In the genomic region with DNA sequence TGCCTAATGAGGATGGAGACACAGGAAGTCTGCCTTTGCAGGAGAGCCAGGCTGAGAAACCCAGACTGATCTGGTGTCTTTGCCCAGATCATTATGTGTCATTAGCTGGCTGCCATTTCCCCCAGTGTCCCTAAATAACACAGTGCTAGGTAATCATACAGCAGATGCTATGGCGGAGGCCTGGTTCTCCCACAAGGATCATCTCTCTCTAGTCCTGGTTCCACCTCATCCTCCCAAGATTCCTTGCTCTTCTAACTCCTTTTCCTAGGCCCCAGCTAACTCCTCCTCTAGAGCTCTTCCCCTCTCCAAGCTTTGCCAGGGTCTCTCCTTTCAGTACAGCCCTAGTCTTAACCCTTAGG, we compare ENCODE assay signal across 9 mouse cellular contexts. TPM values are rescaled to one million over a fixed set of nuclear protein-coding genes. Genes with fewer than 3 reads are reported as not detected.
DNase-seq lines count a peak whose midpoint lies in the region; ATAC-seq lines count a peak whose summit lies in the region.
"Had no signal": no experiment of that assay in that cellular context is flagged by ENCODE, and none has a peak within 500 bp of the region (broad histone marks: within the 10 kb centered on the region; RNA-seq: fewer than 3 reads in every experiment).

No protein-coding gene starts in this region.

- peaks cover 18% of the 10 kb centered on the region for H3K27me3 ChIP-seq in hindbrain, embryonic 10.5 days (ENCODE audit: insufficient read depth, poor library complexity, severe bottlenecking)
- peaks cover 2% of the 10 kb centered on the region; the same call in 1 of the 2 replicates for H3K27me3 ChIP-seq in hindbrain, embryonic 11.5 days (ENCODE audit: control insufficient read depth, insufficient read depth, low read length)
- peaks cover 5% of the 10 kb centered on the region; the same call in 1 of the 2 replicates for H3K27me3 ChIP-seq in hindbrain, embryonic 12.5 days
- no peaks in the 10 kb centered on the region; the same call in 1 of the 2 replicates for H3K27me3 ChIP-seq in midbrain, embryonic 11.5 days (ENCODE audit: control insufficient read depth, insufficient read depth, low read length)

- peak overlapping the region; percentile 60 for H3K4me3 ChIP-seq in hindbrain, embryonic 10.5 days
- no peak overlapping the region for H3K4me3 ChIP-seq in hindbrain, embryonic 11.5 days (ENCODE audit: low read depth, low read length)
- H3K4me3 ChIP-seq in hindbrain, embryonic 12.5 days = no peak overlapping the region
- H3K4me3 ChIP-seq in midbrain, embryonic 11.5 days (ENCODE audit: low read depth, low read length) = no peak overlapping the region

- H3K4me2 ChIP-seq in hindbrain, embryonic 11.5 days (replicated peaks; ENCODE audit: low read depth, low read length) = no peak overlapping the region
- H3K4me2 ChIP-seq in hindbrain, embryonic 12.5 days (replicated peaks) = peak overlapping the region; percentile 80
- H3K4me2 ChIP-seq in midbrain, embryonic 11.5 days = peak overlapping the region; percentile 76; the same call in 1 of the 2 replicates

- no peaks in the 10 kb centered on the region for H3K9me3 ChIP-seq in hindbrain, embryonic 10.5 days
- no peaks in the 10 kb centered on the region for H3K9me3 ChIP-seq in hindbrain, embryonic 11.5 days (ENCODE audit: control insufficient read depth, low read length)
- no peaks in the 10 kb centered on the region for H3K9me3 ChIP-seq in hindbrain, embryonic 12.5 days (replicated peaks)
- no peaks in the 10 kb centered on the region for H3K9me3 ChIP-seq in midbrain, embryonic 11.5 days (ENCODE audit: control insufficient read depth, low read length)

- DNase-seq in hindbrain, embryonic 10.5 days (ENCODE audit: low spot score) = no peak
- DNase-seq in hindbrain, embryonic 11.5 days (ENCODE audit: low spot score) = no peak
- DNase-seq in brain, adult 2 months (ENCODE audit: low read depth, low spot score) = peak; percentile 69
- DNase-seq in midbrain, embryonic 11.5 days (ENCODE audit: low spot score, missing footprints) = no peak
- DNase-seq in right cerebral cortex, adult 2 months (ENCODE audit: low spot score in 2 of 2) = no peak
- DNase-seq in gastrocnemius, postnatal 25 days = no peak
- DNase-seq in kidney, postnatal 25 days = no peak

- peaks cover 37% of the 10 kb centered on the region for H3K36me3 ChIP-seq in hindbrain, embryonic 10.5 days
- H3K36me3 ChIP-seq in hindbrain, embryonic 11.5 days (ENCODE audit: control insufficient read depth, insufficient read depth, low read length) = no peaks in the 10 kb centered on the region
- H3K36me3 ChIP-seq in hindbrain, embryonic 12.5 days = peaks cover 42% of the 10 kb centered on the region
- H3K36me3 ChIP-seq in midbrain, embryonic 11.5 days (ENCODE audit: control insufficient read depth, insufficient read depth, low read length) = no peaks in the 10 kb centered on the region; the same call in 1 of the 2 replicates

- peak overlapping the region; percentile 59; the same call in 1 of the 2 replicates for H3K27ac ChIP-seq in hindbrain, embryonic 10.5 days
- H3K27ac ChIP-seq in hindbrain, embryonic 11.5 days (ENCODE audit: low read depth, low read length) = no peak overlapping the region
- no peak overlapping the region for H3K27ac ChIP-seq in hindbrain, embryonic 12.5 days
- no peak overlapping the region for H3K27ac ChIP-seq in midbrain, embryonic 11.5 days (ENCODE audit: low read depth, low read length)
- H3K27ac ChIP-seq: macrophage had no signal

- peaks cover 19% of the 10 kb centered on the region for H3K4me1 ChIP-seq in hindbrain, embryonic 10.5 days (replicated peaks)
- no peaks in the 10 kb centered on the region; the same call in 1 of the 2 replicates for H3K4me1 ChIP-seq in hindbrain, embryonic 11.5 days (replicated peaks; ENCODE audit: control insufficient read depth, insufficient read depth, low read length)
- H3K4me1 ChIP-seq in hindbrain, embryonic 12.5 days = peaks cover 15% of the 10 kb centered on the region
- peaks cover 7% of the 10 kb centered on the region; the same call in 1 of the 2 replicates for H3K4me1 ChIP-seq in midbrain, embryonic 11.5 days (ENCODE audit: control insufficient read depth, insufficient read depth, low read length)

- H3K9ac ChIP-seq in hindbrain, embryonic 11.5 days (ENCODE audit: low read depth, low read length) = no peak overlapping the region; the same call in 1 of the 2 replicates
- H3K9ac ChIP-seq in hindbrain, embryonic 12.5 days = no peak overlapping the region
- H3K9ac ChIP-seq in midbrain, embryonic 11.5 days (ENCODE audit: low read length) = no peak overlapping the region

- no peak for ATAC-seq in hindbrain, embryonic 11.5 days (ENCODE audit: low FRiP score)
- ATAC-seq in hindbrain, embryonic 12.5 days (ENCODE audit: low FRiP score) = no peak
- no peak; the same call in 1 of the 2 replicates for ATAC-seq in midbrain, embryonic 11.5 days (ENCODE audit: low FRiP score)

- whole genome bisulfite sequencing in hindbrain, embryonic 10.5 days = 48% methylated on average over 1 of the region's 1 CpGs
- 68% methylated on average over 1 of the region's 1 CpGs for WGBS in hindbrain, embryonic 11.5 days
- WGBS in hindbrain, embryonic 12.5 days = 70% methylated on average over 1 of the region's 1 CpGs
- 52% methylated on average over 1 of the region's 1 CpGs for WGBS in midbrain, embryonic 11.5 days

RNA-seq across cellular contexts. Expression of a gene that starts 26.2 kb away (rescaled TPM):
- 6.6 and 7.2 TPM in 2 replicates for polyA plus RNA-seq in hindbrain, embryonic 10.5 days (2016; fragmentation: Nextera tagmentation; extraction: Ambion mirVana)
- 6.8 and 7.1 TPM in 2 replicates for polyA plus RNA-seq in hindbrain, embryonic 11.5 days (2014; fragmentation: Nextera tagmentation; extraction: Ambion mirVana)
- 5.1 and 6.4 TPM in 2 replicates for polyA plus RNA-seq in hindbrain, embryonic 12.5 days (2016; fragmentation: Nextera tagmentation; extraction: Ambion mirVana)
- 6.9 and 7.3 TPM in 2 replicates for polyA plus RNA-seq in midbrain, embryonic 11.5 days (2014; fragmentation: Nextera tagmentation; extraction: Ambion mirVana)
- under 1 TPM in 1 of 2 experiments, not detected in 1; 0.46 TPM for total RNA-seq in gastrocnemius, postnatal 25 days (2021)

RNA-seq across cellular contexts. Expression of a gene that starts 57.7 kb away (rescaled TPM):
- 10.6 and 16.5 TPM in 2 replicates for polyA plus RNA-seq in hindbrain, embryonic 10.5 days (2016; fragmentation: Nextera tagmentation; extraction: Ambion mirVana)
- polyA plus RNA-seq in hindbrain, embryonic 11.5 days (2014; fragmentation: Nextera tagmentation; extraction: Ambion mirVana) = 11.2 and 14.5 TPM in 2 replicates
- 33.1 and 36.8 TPM in 2 replicates for polyA plus RNA-seq in hindbrain, embryonic 12.5 days (2016; fragmentation: Nextera tagmentation; extraction: Ambion mirVana)
- polyA plus RNA-seq in midbrain, embryonic 11.5 days (2014; fragmentation: Nextera tagmentation; extraction: Ambion mirVana) = 11.4 and 11.7 TPM in 2 replicates
- total RNA-seq in gastrocnemius, postnatal 25 days (2021) = 1 to 10 TPM; 3.1 to 6.0 TPM
